Comparison of ENCODE assay signal across 8 mouse cellular contexts in the genomic region with DNA sequence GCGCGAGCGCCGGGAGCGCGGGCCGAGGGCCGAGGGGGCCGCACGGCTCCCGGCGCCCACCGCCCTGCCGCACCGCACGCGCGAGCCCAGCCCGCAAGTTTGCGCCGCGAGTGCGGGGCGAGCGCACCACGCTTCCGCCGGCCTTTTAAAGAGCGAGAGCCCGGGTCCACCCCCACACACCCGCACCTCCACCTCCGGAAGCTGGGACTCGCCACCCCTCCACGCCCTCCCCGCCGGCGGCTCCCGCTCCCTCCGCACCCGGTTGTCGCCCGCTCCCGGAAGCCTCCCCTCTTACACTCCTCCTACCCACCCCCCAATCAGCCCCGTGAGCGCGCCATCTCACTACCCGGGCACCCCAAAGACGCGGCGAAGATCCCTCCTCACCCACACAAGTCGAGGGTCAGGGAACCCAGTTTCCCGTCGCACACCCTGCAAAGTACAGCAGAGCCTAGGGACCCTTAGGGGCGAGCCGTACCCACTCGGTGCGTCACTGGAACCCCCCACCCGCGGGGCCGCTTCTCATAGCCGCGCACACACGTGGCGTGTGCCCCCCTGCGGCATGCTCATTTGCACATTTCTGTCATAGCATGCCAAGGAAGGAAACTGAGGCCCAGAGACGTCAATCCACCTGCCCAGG. TPM values are rescaled to one million over a fixed set of nuclear protein-coding genes. Genes with fewer than 3 reads are reported as not detected.
DNase-seq lines count a peak whose midpoint lies in the region; ATAC-seq and TF ChIP-seq lines count a peak whose summit lies in the region.

No protein-coding gene starts in this region.

- H3K4me1 ChIP-seq in testis, adult 2 months (ENCODE audit: control insufficient read depth, insufficient read depth, low read length): peaks cover 11% of the 10 kb centered on the region
- peaks cover 22% of the 10 kb centered on the region for H3K4me1 ChIP-seq in intestine, embryonic 15.5 days (replicated peaks)
- peaks cover 58% of the 10 kb centered on the region for H3K4me1 ChIP-seq in olfactory bulb, adult 2 months (ENCODE audit: control insufficient read depth, insufficient read depth, low read length)

- no peaks in the 10 kb centered on the region for H3K36me3 ChIP-seq in testis, adult 2 months (ENCODE audit: control insufficient read depth, insufficient read depth, low read length)
- H3K36me3 ChIP-seq in intestine, embryonic 15.5 days: no peaks in the 10 kb centered on the region

- no peak overlapping the region for H3K27ac ChIP-seq in gastrocnemius, adult 2 months
- H3K27ac ChIP-seq in testis, adult 2 months (ENCODE audit: control insufficient read depth, insufficient read depth, low read depth, low read length): no peak overlapping the region
- H3K27ac ChIP-seq in intestine, embryonic 15.5 days: no peak overlapping the region
- H3K27ac ChIP-seq in olfactory bulb, adult 2 months (ENCODE audit: insufficient read depth, low read depth, low read length): peak overlapping the region; percentile 91; the same call in 1 of the 2 replicates

- 2% methylated on average over 66 of the region's 66 CpGs for WGBS in intestine, embryonic 15.5 days
- 2% methylated on average over 60 of the region's 66 CpGs for WGBS in olfactory bulb, adult 2 months

- no peaks in the 10 kb centered on the region for H3K9me3 ChIP-seq in intestine, embryonic 15.5 days

- ATAC-seq in intestine, embryonic 15.5 days: peak; percentile 32; the same call in 1 of the 2 replicates

- H3K4me3 ChIP-seq in gastrocnemius, adult 2 months: peak overlapping the region; percentile 70
- H3K4me3 ChIP-seq in testis, adult 2 months (ENCODE audit: control insufficient read depth, low read depth, low read length): peak overlapping the region; percentile 46; the same call in 1 of the 2 replicates
- peak overlapping the region; percentile 49 for H3K4me3 ChIP-seq in intestine, embryonic 15.5 days (replicated peaks)
- peak overlapping the region; percentile 68 for H3K4me3 ChIP-seq in olfactory bulb, adult 2 months (ENCODE audit: insufficient read depth, low read depth, low read length)

- no peak for DNase-seq in gastrocnemius, adult 2 months
- no peak for DNase-seq in gastrocnemius, postnatal 25 days
- no peak for DNase-seq in testis, postnatal 10 days (ENCODE audit: low spot score)
- no peak for DNase-seq in spleen, adult 18-20 months
- DNase-seq in adipocyte (ENCODE audit: low spot score): no peak

- intact Hi-C loops in gastrocnemius, adult 2 months (cut with DNase I): loop anchor here (10.0 kb wide), 1 partner anchor 379 kb away; a partner anchor contains a TSS

- H3K27me3 ChIP-seq in testis, adult 2 months (ENCODE audit: control insufficient read depth, insufficient read depth, low read length): no peaks in the 10 kb centered on the region
- peaks cover 86% of the 10 kb centered on the region for H3K27me3 ChIP-seq in intestine, embryonic 15.5 days (replicated peaks)

- no peak for TF ChIP-seq POLR2A in testis, adult 2 months (IDR thresholded peaks at IDR 0.05; ENCODE audit: control insufficient read depth, low read depth, low read length)
- peak; percentile 62 for TF ChIP-seq POLR2A in olfactory bulb, adult 2 months (IDR thresholded peaks at IDR 0.05; ENCODE audit: insufficient read depth, low read depth, low read length)

- peak overlapping the region; percentile 43; the same call in 1 of the 2 replicates for H3K9ac ChIP-seq in intestine, embryonic 15.5 days

- H3K4me2 ChIP-seq in intestine, embryonic 15.5 days (replicated peaks): peak overlapping the region; percentile 98

- TF ChIP-seq CTCF in gastrocnemius, adult 2 months (IDR thresholded peaks at IDR 0.05): no peak
- TF ChIP-seq CTCF in testis, adult 2 months (IDR thresholded peaks at IDR 0.05; ENCODE audit: control insufficient read depth, insufficient read depth, insufficient replicate concordance, low read depth, low read length): no peak
- no peak for TF ChIP-seq CTCF in olfactory bulb, adult 2 months (IDR thresholded peaks at IDR 0.05; ENCODE audit: insufficient read depth, low read depth, low read length)

RNA-seq across cellular contexts. Expression of a gene that starts 7.8 kb away (rescaled TPM):
- not detected for total RNA-seq in gastrocnemius, adult 2 months (2021)
- total RNA-seq in gastrocnemius, postnatal 25 days (2021): under 1 TPM; 0.08 to 0.24 TPM
- polyA plus RNA-seq in testis, adult 2 months (2012; rRNA removed): 0.70 and 0.81 TPM in 2 replicates
- 0.28 and 0.29 TPM in 2 replicates for polyA plus RNA-seq in intestine, embryonic 15.5 days (2015; fragmentation: Nextera tagmentation; extraction: Ambion mirVana)
- polyA plus RNA-seq in olfactory bulb, adult 2 months (2012; ENCODE audit: insufficient read depth, insufficient read length, low replicate concordance, missing spikeins): not detected in 2 replicates

RNA-seq across cellular contexts. Expression of a gene that starts 42.9 kb away (rescaled TPM):
- total RNA-seq in gastrocnemius, adult 2 months (2021): 10 to 100 TPM; 29.6 to 34.1 TPM
- 10 to 100 TPM; 24.6 to 24.7 TPM for total RNA-seq in gastrocnemius, postnatal 25 days (2021)
- polyA plus RNA-seq in testis, adult 2 months (2012; rRNA removed): 64.3 and 68.4 TPM in 2 replicates
- 298 and 307 TPM in 2 replicates for polyA plus RNA-seq in intestine, embryonic 15.5 days (2015; fragmentation: Nextera tagmentation; extraction: Ambion mirVana)
- not detected in 2 replicates for polyA plus RNA-seq in olfactory bulb, adult 2 months (2012; ENCODE audit: insufficient read depth, insufficient read length, low replicate concordance, missing spikeins)

RNA-seq across cellular contexts. Expression of a gene that starts 52.2 kb away (rescaled TPM):
- 1 to 10 TPM; 3.0 to 3.3 TPM for total RNA-seq in gastrocnemius, adult 2 months (2021)
- total RNA-seq in gastrocnemius, postnatal 25 days (2021): 1 to 10 TPM; 2.5 to 2.9 TPM
- 20.7 and 24.5 TPM in 2 replicates for polyA plus RNA-seq in testis, adult 2 months (2012; rRNA removed)
- polyA plus RNA-seq in intestine, embryonic 15.5 days (2015; fragmentation: Nextera tagmentation; extraction: Ambion mirVana): 29.7 and 38.2 TPM in 2 replicates
- not detected in 2 replicates for polyA plus RNA-seq in olfactory bulb, adult 2 months (2012; ENCODE audit: insufficient read depth, insufficient read length, low replicate concordance, missing spikeins)

Comparison
In these comparisons a context has a peak if more than half of its experiments do, and no peak if none do; other contexts are left out.
1. RNA of a gene that starts 52.2 kb away (polyA plus RNA-seq): 29.7 to 38.2 TPM in intestine, embryonic 15.5 days and 20.7 to 24.5 TPM in testis, adult 2 months; not detected in olfactory bulb, adult 2 months; every median in the first group is over 10 times any median in the second.
2. Peak in every context shown above with its lines, with median percentiles within 50 percentile points of each other: H3K4me3 ChIP-seq.